Mouse (Mus musculus): ENCODE results near the gene Tnfrsf25. TPM values are rescaled to one million over a fixed set of nuclear protein-coding genes. Genes with fewer than 3 reads are reported as not detected.

Gene Tnfrsf25
- polyA plus RNA-seq, 1 experiment = 0.95 TPM

GRCm38 (mm10) chr4:152151966-152152544 is 36.3 kb downstream of the Tnfrsf25 start, which contains the start of gene Espn:
Espn (minus strand) TSS chr4:152152371.
- peaks cover 51% of the 10 kb centered on the region for H3K27me3 ChIP-seq (ENCODE audit: control insufficient read depth, insufficient read depth, insufficient read length)
- no peaks in the 10 kb centered on the region for H3K79me3 ChIP-seq (ENCODE audit: low read depth)
- no peaks in the 10 kb centered on the region for H3K79me2 ChIP-seq (ENCODE audit: control insufficient read depth, insufficient read depth)
- no peak within 1 kb of the TSS for H3ac ChIP-seq (ENCODE audit: control insufficient read depth, insufficient read length, low read depth)
- no peak within 1 kb of the TSS for H3K4me3 ChIP-seq (ENCODE audit: insufficient read depth, poor library complexity, severe bottlenecking)
- H3K36me3 ChIP-seq (ENCODE audit: control insufficient read depth, insufficient read depth) = no peaks in the 10 kb centered on the region
- TF ChIP-seq USF1 (IDR thresholded peaks at IDR 0.05; ENCODE audit: low read depth) = no peak

- Histone ChIP-seq H3K79me2 (ENCODE audit: control insufficient read depth, insufficient read depth) (no peaks in the 10 kb centered on the region), H3ac (ENCODE audit: control insufficient read depth, insufficient read length, low read depth) (no peak overlapping the region), H3K4me3 (ENCODE audit: insufficient read depth, poor library complexity, severe bottlenecking) (no peak overlapping the region), H3K27me3 (ENCODE audit: control insufficient read depth, insufficient read depth, insufficient read length) (peaks cover 53% of the 10 kb centered on the region), H3K79me3 (ENCODE audit: low read depth) (no peaks in the 10 kb centered on the region), H3K36me3 (ENCODE audit: control insufficient read depth, insufficient read depth) (no peaks in the 10 kb centered on the region)
- TF ChIP-seq MAX (IDR thresholded peaks at IDR 0.05) (peak; percentile 28), CTCF (IDR thresholded peaks at IDR 0.05; ENCODE audit: control insufficient read depth, insufficient read depth, insufficient read length) (peak; percentile 76), MYOD1 (IDR thresholded peaks at IDR 0.05; ENCODE audit: control insufficient read depth, insufficient read length, low read depth) (no peak)
Measured at GRCm38 (mm10) chr4:152153771-152154177, 38.0 kb downstream of the Tnfrsf25 start.

- Histone ChIP-seq H3K4me3 (ENCODE audit: insufficient read depth, poor library complexity, severe bottlenecking) (no peak overlapping the region), H3K27me3 (ENCODE audit: control insufficient read depth, insufficient read depth, insufficient read length) (peaks cover 53% of the 10 kb centered on the region), H3K36me3 (ENCODE audit: control insufficient read depth, insufficient read depth) (no peaks in the 10 kb centered on the region), H3K79me2 (ENCODE audit: control insufficient read depth, insufficient read depth) (no peaks in the 10 kb centered on the region), H3K79me3 (ENCODE audit: low read depth) (no peaks in the 10 kb centered on the region), H3ac (ENCODE audit: control insufficient read depth, insufficient read length, low read depth) (no peak overlapping the region)
- TF ChIP-seq MYOG (IDR thresholded peaks at IDR 0.05; ENCODE audit: control insufficient read depth, extremely low read depth, insufficient read length) = no peak
- no peak for TF ChIP-seq FOSL1 (IDR thresholded peaks at IDR 0.05; ENCODE audit: insufficient read depth, low read length, poor library complexity, severe bottlenecking)
- TF ChIP-seq USF1 (IDR thresholded peaks at IDR 0.05; ENCODE audit: low read depth) = no peak
- no peak for TF ChIP-seq CEBPB (IDR thresholded peaks at IDR 0.05; ENCODE audit: low read depth)
- TF ChIP-seq MYOD1 (IDR thresholded peaks at IDR 0.05; ENCODE audit: control insufficient read depth, insufficient read length, low read depth) = no peak
- no peak for TF ChIP-seq CTCF (IDR thresholded peaks at IDR 0.05; ENCODE audit: control insufficient read depth, insufficient read depth, insufficient read length)
- TF ChIP-seq MAX (IDR thresholded peaks at IDR 0.05) = no peak
Measured at GRCm38 (mm10) chr4:152155019-152155418, 39.3 kb downstream of the Tnfrsf25 start.

GRCm38 (mm10) chr4:152157779-152158584 is 42.2 kb downstream of the Tnfrsf25 start:
- Histone ChIP-seq H3K79me3 (ENCODE audit: low read depth) (no peaks in the 10 kb centered on the region), H3K79me2 (ENCODE audit: control insufficient read depth, insufficient read depth) (no peaks in the 10 kb centered on the region), H3K36me3 (ENCODE audit: control insufficient read depth, insufficient read depth) (no peaks in the 10 kb centered on the region), H3K4me3 (ENCODE audit: insufficient read depth, poor library complexity, severe bottlenecking) (no peak overlapping the region), H3K27me3 (ENCODE audit: control insufficient read depth, insufficient read depth, insufficient read length) (peaks cover 49% of the 10 kb centered on the region), H3ac (ENCODE audit: control insufficient read depth, insufficient read length, low read depth) (no peak overlapping the region)
- no peak for TF ChIP-seq FOSL1 (IDR thresholded peaks at IDR 0.05; ENCODE audit: insufficient read depth, low read length, poor library complexity, severe bottlenecking)
- TF ChIP-seq MYOD1 (IDR thresholded peaks at IDR 0.05; ENCODE audit: control insufficient read depth, insufficient read length, low read depth) = no peak
- no peak for TF ChIP-seq CTCF (IDR thresholded peaks at IDR 0.05; ENCODE audit: control insufficient read depth, insufficient read depth, insufficient read length)
- no peak for TF ChIP-seq USF1 (IDR thresholded peaks at IDR 0.05; ENCODE audit: low read depth)
- TF ChIP-seq CEBPB (IDR thresholded peaks at IDR 0.05; ENCODE audit: low read depth) = no peak
- no peak for TF ChIP-seq MAX (IDR thresholded peaks at IDR 0.05)
- no peak for TF ChIP-seq MYOG (IDR thresholded peaks at IDR 0.05; ENCODE audit: control insufficient read depth, extremely low read depth, insufficient read length)

GRCm38 (mm10) chr4:152158585-152159284 is 43.0 kb downstream of the Tnfrsf25 start, which contains the start of gene Hes2:
Hes2 (plus strand) TSS chr4:152158867.
- H3K79me3 ChIP-seq (ENCODE audit: low read depth) = no peaks in the 10 kb centered on the region
- H3K79me2 ChIP-seq (ENCODE audit: control insufficient read depth, insufficient read depth) = no peaks in the 10 kb centered on the region
- no peak within 1 kb of the TSS for H3K4me3 ChIP-seq (ENCODE audit: insufficient read depth, poor library complexity, severe bottlenecking)
- TF ChIP-seq MYOG (IDR thresholded peaks at IDR 0.05; ENCODE audit: control insufficient read depth, extremely low read depth, insufficient read length) (no peak), CEBPB (IDR thresholded peaks at IDR 0.05; ENCODE audit: low read depth) (no peak), USF1 (IDR thresholded peaks at IDR 0.05; ENCODE audit: low read depth) (peak; percentile 38), MAX (IDR thresholded peaks at IDR 0.05) (no peak), FOSL1 (IDR thresholded peaks at IDR 0.05; ENCODE audit: insufficient read depth, low read length, poor library complexity, severe bottlenecking) (no peak), CTCF (IDR thresholded peaks at IDR 0.05; ENCODE audit: control insufficient read depth, insufficient read depth, insufficient read length) (no peak)
- H3K27me3 ChIP-seq (ENCODE audit: control insufficient read depth, insufficient read depth, insufficient read length) = peaks cover 49% of the 10 kb centered on the region
- H3ac ChIP-seq (ENCODE audit: control insufficient read depth, insufficient read length, low read depth) = no peak within 1 kb of the TSS
- H3K36me3 ChIP-seq (ENCODE audit: control insufficient read depth, insufficient read depth) = no peaks in the 10 kb centered on the region

Measured in C2C12 (cell line).